Mouse (Mus musculus) cerebellum, adult 2 months (tissue): Measurements from ENCODE around the gene Dnajb3.

Experiments used
- CTCF ChIP-seq: fragments of 200-500 bp; IDR thresholded peaks from 2 replicates; pipeline ENCODE4 v1.5.1; 2011; ENCODE audit warnings: low read depth, mild to moderate bottlenecking, control low read depth, low read length, moderate library complexity, borderline replicate concordance; ENCODE audit not compliant: insufficient read depth
- POLR2A ChIP-seq: fragments of 200-500 bp; IDR thresholded peaks from 2 replicates; pipeline ENCODE4 v1.6.1; 2011; ENCODE audit warnings: low read length, control low read depth, borderline replicate concordance; ENCODE audit not compliant: insufficient read depth

DNA sequence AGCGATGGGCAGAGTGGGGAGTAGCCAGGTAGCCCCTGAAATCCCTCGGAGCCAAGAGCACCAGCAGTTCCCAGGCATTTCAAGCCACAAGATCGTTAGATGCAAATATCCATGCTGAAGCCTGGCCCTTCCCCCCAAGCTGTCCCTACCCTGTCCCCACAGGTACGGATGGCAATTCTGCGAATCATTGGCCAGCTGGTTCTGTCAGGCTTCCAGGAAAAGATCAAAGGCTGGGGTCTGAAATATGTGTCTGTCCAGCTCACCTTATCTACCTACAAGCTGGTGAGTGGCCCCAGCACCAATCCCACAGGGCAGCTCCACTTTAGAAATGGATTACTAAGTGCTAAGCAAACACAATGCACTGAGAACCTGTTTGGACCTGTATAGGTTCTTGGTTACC is 31.7 kb upstream of the Dnajb3 start:
- TF ChIP-seq CTCF (no peak), POLR2A (no peak)
